Mouse (Mus musculus): Measurements from ENCODE around the gene Ubr2.
A peak's percentile ranks its signal among the peaks of the same experiment; 100 is the strongest.

Gene Ubr2

DNA sequence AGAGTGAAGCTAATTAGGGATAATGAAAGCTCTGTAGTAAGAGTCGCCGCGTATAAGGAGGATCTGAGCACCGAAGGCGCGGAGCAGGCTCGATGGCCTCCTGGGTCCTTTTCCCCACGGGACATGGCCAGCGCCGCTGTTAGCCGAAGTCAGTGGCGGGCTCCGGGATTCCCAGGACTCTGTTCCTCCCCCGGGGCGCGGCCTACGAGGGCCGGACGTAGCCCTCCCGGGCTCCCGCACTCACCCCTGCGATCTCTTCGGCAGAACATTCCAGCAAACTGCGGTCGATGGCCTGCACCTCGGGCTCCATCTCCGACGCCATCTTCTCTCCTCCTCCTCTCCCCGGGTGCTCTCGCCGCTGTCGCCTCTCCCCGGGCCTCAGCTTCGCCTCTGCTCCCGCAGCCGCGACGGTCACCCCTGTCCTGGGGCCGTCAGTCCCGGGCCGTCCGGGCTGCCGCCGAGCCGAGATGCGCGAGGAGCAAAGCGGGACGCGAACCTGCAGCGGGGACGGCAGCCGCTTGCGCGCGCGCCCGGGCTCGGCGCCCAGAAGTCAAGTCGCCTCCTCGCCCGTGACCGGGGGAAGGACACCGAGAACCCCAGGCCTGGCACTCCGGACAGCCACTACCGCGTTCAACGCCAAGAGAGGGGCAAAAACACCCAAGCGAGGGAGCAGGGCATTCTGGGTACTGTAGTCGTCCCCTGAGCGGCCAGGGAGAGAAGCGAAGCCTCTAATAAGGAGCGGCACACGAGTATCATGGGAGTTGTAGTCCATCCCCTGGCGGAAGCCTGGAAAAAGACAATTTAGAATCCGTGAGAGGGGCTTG lies at the start of gene Ubr2:
Ubr2 (minus strand) TSS at position 659 of the 824 bp plus-strand sequence.
- DNase-seq (ENCODE audit: low spot score), result peak; percentile 95

DNA sequence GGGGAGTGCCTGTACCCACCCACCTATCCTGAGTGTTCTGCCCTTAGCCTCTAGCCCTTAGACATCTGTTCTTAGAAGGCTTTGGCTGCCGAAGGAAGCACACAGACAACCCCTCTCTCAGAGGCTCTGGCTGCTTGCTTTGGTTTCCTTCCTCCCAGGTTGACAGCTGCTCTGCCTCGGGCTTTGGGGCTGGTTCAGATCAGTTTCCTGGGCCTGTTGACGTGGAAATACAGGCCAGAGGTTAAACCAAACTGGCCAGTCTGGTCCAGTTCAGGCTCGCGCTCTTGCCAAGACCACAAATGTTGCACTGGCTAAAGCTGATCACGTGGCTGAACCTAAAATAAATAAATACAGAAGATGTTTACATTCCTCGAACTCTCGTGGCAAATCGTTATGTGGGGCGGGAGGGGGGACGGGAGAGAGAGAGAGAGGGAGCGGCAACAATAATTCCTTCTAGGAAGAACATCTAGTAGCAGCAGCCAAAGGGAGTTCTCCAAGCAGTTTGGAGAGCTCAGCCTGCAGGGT lies 49.5 kb upstream of the Ubr2 start:
- no peak for DNase-seq (ENCODE audit: low spot score)

DNA sequence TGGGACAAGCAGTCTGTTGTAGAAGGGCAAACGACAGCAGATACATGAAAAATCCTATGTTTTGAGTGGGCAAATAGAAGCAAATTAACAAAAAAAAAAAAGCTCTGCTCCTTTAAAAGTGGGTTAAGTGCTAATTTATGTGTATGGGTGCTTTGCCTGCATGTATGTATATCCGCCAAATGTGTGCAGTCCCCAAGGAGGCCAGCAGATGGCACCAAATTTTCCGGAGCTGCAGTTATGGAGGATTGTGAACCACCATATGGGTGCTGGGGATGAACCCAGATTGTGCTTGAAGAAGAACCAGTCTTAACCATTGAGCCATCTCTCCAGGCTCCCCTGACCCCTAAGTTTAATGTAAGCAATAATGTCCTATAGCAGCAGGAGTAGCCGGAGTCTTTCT lies 47.6 kb upstream of the Ubr2 start:
- no peak for DNase-seq (ENCODE audit: low spot score)

DNA sequence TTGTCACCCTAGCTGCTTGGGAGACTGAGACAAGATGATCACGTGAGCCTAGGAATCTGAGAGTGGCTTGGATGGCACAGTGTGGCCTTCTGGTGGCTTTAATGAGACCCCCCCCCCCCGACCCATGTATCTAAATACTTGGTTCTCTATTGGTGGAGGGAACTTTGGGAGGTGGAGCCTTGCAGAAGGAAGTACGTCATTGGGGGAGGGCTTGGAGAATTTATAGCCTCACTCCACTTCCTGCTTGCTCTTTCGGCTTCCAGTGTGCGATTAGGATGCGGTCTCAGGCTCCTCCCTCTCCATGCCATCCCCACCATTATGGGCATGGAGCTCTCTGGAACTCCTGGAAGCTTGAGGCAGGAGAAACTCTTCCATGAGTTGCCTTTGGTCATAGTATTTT lies 46.1 kb upstream of the Ubr2 start:
- DNase-seq (ENCODE audit: low spot score), result peak; percentile 45

DNA sequence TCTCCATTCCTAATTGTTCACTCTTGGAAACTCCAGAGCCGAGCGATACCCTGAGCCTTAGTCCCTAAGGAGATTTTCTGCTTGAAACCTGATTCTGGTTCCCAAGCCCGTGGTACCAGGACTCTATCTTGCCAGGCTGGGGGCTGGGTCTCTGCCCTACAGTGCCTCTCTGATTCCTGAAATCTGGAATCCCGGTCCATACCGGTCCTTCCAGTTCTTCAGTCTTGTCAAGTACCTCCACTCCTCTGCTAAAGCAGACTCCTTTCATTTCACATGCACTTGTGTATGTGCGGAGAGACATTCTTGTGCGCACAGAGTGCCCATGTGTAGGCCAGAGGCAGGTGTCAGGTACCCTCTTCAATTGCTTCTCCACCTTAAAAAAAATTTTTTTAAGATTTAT lies 44.8 kb upstream of the Ubr2 start:
- no peak for DNase-seq (ENCODE audit: low spot score)

DNA sequence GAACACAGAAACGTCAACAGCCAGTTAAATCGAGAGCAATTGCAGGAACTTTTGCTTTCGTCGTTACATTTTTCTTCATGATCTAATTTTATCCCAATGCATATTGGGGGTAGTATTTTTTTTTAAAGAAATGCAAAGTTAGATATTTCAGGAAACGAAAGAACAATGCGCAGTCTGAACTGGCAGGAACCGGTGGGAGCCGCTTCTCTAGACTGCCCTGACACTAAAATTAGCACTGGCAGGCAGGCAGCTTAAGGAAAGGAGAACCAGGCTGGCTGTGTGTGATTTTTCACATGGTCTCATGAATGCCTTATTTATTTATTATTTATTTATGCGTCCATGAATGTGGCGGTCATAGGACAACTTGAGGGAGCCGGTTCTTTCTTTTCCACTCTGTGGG lies 44.3 kb upstream of the Ubr2 start:
- DNase-seq (ENCODE audit: low spot score), result no peak

DNA sequence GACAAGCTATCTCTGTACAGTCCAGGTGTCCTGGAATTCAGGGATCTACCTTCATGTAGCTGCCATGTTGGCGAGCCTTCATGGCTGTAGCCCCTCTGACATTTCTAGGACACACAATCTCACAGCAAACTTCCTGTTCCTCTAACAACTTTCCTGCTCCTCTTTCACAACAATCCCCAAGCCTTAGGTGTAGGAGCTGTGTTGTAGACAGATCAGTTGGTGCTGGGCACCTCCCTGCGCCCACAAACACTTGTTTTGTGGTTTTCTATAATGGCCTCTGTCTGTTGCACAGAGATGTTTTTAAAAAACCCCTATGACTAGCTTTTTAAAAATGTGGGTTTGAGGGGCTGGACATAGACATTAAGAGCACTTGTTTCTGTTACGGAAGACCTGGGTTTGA lies 40.3 kb upstream of the Ubr2 start:
- no peak for DNase-seq (ENCODE audit: low spot score)

DNA sequence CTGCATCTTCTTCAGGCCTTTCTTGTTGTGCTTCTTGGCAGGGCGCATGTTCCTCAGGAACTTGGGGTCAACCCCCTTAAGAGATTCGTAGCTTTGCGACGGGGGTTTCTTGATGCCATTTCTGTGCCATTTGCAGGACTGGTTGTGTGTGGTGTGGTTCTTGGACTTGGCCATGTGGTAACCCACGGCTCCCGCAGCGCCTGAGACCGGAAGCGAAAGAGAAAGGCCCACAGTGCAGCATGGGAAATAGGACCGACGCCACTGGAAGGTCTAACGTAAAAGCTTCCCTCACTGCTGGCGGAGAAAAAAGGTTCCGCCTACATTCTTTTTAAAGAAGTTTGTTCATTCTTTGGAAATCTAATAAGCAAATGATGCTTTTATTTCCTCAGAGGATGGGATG lies 32.5 kb upstream of the Ubr2 start:
- no peak for DNase-seq (ENCODE audit: low spot score)

DNA sequence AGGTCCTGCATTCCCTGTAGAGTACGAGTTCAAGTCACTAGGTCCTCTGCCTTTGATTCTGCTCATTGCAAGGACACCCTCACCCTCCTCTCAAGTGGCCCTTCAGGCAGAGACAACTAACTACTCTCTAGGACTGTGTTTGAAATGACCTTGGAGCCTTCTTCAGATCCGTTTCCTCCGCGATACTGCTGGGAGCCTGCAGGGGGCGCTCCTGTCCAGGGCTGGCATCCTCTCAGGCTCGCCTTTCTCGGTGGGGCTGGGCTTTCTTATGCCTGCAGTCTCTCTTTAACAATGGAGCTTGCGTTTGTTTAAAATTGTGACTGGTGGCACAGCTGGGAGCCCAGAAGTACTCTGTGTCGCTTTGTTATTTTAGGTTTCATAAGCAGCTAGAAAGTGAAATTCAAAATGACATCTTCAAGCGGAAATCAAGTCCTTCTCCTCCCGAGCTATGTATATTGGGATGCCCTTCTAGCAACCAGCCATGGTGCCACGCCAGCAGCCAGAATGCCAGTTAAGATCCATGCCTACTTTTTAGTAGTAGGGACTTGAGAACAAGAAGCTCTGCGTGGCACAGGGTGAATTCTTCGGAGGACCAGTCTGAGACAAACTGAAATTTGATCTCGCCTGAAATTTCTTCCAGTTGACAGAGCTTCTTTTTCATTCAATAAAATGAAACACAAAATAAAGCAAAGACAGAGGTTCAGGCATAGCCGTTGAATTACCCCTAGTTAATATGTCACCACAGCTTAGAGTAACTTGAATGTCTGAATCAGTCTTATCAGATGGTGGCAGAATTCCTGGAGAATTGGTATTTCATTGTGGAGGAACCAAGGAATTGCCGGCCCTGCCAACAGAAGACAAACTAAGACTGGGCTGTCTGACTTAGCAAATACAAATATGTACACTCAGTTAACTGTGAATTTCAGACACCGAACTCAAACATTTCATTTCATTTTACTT lies 28.8 kb upstream of the Ubr2 start:
- peak; percentile 79 for DNase-seq (ENCODE audit: low spot score)

DNA sequence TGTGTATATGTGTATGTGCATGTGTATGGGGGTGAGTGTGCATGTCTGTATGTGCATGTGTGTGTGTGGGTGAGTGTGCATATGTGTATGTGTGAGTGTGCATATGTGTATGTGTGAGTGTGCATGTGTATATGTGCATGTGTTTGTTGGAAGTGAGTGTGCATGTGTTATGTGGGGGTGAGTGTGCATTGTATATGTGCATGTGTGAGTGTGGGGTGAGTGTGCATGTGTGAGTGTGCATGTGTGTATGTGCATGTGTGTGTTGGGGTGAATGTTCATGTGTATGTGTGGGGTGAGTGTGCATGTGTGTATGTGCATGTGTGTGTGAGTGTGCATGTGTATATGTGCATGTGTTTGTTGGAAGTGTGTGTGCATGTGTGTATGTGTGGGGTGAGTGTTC lies 24.2 kb upstream of the Ubr2 start:
- no peak for DNase-seq (ENCODE audit: low spot score)

DNA sequence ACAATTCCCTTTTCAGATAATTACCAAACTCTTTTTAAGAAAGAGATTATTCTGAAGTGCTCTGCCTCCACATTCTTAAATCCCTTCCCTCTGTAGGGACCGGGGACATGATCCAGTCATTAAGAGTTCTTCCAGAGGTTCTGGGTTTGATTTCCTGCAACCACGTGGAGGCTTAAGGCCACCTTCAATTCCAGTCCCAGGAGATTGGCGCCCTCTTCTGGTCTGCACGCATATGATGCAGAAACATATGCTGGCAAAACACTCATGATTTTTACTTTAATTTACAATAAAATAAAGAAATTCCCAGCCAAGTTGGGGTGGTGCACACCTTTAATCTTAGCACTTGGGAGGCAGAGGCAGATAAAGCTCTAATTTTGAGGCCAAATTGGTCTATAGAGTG lies 23.3 kb upstream of the Ubr2 start:
- DNase-seq (ENCODE audit: low spot score), result peak; percentile 34

DNA sequence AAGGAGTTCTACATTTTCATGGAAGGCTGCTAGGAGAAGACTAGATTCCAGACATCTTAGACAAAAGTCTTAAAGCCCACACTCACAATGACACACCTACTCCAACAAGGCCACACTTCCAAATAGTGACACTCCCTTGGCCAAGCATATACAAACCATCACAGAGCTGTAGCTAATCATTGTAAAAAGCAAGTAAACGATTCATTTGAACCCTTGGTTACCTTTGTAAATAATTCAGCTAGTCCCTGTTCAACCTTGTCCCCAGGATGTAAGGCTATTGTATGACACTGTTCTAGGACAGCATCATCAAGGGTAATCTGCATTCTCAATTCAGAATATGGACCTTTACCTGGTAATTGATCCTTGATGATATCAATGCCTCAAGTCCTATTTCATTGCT lies 14.4 kb upstream of the Ubr2 start:
- DNase-seq (ENCODE audit: low spot score), result no peak

DNA sequence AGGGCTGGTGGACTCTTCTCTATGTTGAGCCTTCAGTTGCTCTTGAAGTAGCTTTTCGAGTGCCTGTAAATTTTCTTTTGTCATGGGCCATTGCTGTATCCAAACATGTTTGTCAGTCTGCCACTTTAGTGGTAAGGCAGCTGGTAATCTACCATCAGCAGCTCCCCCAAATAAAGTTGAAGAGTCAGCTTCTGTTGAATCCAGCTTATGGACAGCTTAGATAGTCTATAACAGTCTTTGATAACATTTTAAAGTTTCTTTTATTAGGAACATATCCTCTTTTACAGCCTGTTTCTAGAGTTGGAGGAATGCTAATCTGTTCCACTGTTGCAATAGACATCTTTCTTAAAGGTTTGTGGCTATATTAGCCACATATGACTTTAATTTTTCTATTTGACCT lies 13.0 kb upstream of the Ubr2 start:
- no peak for DNase-seq (ENCODE audit: low spot score)

DNA sequence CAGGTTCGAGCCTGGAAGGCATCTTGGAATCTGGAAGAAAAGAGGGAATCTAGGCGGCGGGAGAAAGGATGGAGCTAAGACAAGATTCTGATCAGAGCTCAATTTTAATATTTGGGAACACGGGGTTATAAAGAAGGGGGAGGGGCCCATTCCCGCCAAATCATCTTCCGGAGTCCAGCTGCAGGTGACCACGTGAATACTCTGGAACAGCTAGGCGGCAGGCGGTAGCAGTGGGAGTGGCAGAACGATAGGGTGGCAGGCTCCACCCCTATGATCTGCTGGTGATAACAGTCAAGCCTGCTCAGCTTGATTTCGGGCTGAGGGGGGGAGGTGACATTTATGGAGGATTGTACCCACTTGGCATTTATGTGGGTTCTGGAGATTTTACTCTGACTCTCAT lies 2.5 kb upstream of the Ubr2 start:
- no peak for DNase-seq (ENCODE audit: low spot score)

DNA sequence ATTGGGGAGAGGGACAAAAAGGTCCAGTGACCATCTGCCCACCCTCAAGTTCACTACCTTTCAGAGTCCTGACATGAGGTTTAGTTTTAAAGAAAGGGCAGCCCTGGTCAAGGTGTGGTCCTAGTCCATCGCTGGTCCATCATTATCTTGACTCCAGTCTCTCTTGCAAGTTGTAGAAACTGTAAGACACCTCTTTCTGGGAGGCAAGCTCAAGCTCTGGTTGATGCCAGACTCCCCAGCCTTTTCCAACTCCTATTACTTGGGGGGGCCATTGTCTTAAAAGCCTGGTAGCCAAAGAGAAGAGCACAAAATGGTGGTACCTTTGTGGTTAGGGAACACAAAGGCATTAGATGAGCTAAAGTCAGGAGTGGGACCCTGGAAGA lies 1.3 kb upstream of the Ubr2 start:
- DNase-seq (ENCODE audit: low spot score), result no peak

DNA sequence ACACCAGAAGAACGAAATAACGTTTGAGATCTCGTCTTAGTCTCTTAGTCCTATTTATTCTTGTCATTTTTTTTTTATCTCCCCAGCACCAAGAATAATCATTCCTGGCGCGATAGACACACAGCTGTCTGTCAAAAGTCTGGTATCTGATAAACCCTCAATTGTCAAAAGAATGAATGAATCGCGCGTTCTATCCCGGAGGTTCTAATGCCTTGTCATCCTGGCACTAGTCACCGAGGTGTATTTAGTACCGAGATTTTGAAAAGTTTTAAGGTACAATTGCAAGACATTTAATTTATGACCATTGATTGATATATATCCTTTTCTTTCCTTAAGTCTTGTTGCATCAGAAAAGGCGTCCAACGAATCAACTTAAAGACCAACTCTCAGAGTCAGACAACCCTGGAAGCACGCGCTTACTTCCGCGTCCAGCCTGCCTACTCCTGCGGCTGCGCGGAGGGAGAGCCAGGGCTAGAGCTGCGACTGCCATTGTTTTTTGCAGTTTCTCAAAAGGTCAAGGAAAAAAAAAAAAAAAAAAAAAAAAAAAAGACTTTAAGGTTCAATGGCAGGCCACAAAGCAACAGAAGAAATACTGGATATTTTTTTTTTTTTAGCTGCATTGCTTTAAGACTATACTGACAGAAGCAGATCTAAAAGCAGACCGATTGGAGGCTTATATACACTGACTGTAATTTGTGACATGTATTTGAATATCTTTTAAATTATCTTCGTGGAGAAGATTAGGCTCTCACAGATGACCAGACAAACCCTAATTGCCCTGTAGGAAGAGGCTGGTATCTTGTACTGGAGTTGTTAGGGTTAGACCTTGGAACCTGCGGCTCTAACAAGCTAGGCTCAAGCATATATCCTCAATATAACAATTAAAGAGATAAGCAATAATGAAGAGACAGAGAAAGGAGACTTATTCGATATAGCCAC lies 635 bp upstream of the Ubr2 start:
- DNase-seq (ENCODE audit: low spot score), result peak; percentile 71

DNA sequence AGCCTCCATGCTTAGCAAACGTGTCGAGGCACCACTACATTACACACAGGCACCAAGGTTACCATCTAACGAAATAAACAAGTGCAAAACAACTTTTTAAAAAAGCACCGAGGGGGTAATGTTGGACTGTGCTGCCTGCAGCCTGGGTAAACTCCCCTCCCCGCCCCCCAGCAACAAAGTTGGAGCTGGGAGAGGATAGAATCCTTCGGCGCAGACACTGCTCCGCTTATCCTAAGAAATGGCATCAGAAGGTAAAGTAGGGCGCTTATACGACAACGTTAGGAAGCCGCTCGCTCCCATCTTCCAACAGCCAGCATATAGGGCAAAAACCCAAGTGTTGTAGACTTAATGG lies 834 bp downstream of the Ubr2 start:
- no peak for DNase-seq (ENCODE audit: low spot score)

DNA sequence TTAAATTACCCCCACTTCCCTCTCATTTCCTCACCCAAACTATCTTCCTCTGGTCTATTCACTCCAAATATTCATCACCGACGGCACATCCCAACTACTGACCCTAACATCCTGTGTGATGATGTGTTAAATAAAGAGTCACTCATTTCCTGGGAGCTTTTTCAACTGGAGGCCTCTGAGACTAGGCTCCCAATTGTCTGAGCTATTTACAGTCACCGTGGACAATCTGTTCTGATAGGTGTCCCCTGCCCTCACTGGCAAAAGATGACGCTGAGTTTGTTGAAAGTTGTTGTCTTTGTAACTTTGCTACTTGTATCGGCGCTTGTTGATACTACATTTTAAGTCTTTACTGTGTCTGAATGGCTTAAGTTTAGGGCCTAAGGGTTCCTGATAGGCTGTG lies 1.3 kb downstream of the Ubr2 start:
- DNase-seq (ENCODE audit: low spot score), result no peak

DNA sequence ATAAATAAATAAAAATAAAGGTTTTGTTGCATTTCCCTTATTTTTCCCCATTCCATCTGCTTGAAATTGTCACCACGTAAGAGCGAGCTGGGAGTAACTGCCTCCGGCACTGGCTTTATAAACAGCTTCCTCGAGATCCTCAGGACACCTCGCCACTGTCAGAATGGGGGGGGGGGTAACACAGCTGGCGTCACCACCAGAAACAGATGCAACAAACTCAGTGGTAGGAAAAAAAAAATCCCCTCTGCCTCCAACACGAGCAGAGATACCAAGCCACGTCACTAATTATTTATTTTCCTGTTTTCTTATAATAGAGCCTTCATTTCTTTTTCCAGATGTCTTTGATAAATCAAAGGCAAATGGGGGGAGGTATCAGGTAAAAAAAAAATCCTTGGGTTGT lies 1.9 kb downstream of the Ubr2 start:
- DNase-seq (ENCODE audit: low spot score), result no peak

DNA sequence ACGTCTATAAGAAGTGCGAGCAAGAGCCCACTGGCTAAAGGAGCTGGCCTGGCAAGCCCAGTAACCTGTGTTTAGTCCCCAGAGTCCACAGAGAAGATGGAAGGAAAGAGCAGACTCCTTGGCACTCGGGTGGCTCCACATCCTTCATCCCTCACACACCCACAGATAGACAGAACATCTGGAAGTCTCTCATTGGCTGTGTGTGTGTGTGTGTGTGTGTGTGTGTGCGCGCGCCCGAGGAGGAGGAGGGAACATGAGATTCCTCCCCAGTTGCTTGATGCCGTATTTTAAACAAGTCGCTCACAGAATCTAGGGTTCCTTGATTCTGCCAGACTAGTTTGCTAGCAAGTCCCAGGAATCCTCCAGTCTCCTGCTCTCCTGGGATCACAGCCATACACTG lies 3.6 kb downstream of the Ubr2 start:
- DNase-seq (ENCODE audit: low spot score), result no peak

DNA sequence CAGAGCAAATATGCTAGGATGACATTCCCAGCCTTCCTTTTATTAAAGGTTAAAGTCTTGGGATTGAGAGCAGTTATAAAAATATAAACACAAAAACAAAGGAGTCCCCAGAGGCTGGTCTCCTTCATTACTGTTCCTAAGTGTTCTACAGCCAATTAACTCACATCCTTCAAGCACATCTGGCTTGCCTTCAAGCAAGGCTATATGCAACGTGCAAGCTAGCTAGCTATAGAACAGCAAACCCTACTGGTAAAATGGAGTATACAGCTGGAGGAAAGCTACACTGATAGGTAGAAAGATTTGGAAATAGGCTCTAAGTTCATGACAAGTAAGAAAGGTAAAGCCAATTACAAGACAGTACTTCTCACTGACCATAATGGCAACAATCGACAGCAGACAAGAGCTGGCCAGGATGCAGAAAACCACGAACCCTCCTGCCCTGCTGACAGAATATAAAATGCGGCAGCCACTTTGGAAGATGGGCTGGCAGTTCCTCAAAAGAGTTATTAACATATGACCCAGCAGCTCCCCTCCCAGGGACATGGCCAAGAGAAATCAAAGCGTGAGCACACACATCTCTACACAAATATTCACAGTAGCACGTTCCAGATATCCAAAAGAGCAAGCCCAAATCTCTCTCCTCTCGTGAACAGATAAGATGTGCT lies 4.5 kb downstream of the Ubr2 start:
- no peak for DNase-seq (ENCODE audit: low spot score)

Data from testis, postnatal 14 days (tissue).